Mouse (Mus musculus) embryonic facial prominence, embryonic 15.5 days (tissue): ENCODE measurements around the gene Trp53. TPM values are rescaled to one million over a fixed set of nuclear protein-coding genes. Genes with fewer than 3 reads are reported as not detected.

Experiments used
- ATAC-seq: fragments of 200-750 bp; cut with Nextera tagmentation; 2 replicates; pipeline ENCODE4 v1.8.0; 2017; ENCODE audit warnings: low read depth, moderate TSS enrichment; ENCODE audit not compliant: insufficient number of reproducible peaks, low FRiP score, low TSS enrichment
- H3K27ac ChIP-seq: fragments of 300-500 bp; sonication (generic); replicated peaks from 2 replicates; pipeline ENCODE4 v1.5.1; 2015; ENCODE audit warnings: mild to moderate bottlenecking, inconsistent platforms
- H3K27me3 ChIP-seq: fragments of 300-500 bp; sonication (generic); 2 replicates; pipeline ENCODE4 v1.6.1; 2015; ENCODE audit warnings: inconsistent platforms
- H3K36me3 ChIP-seq: fragments of 300-500 bp; sonication (generic); 2 replicates; pipeline ENCODE4 v1.6.1; 2015; ENCODE audit warnings: mild to moderate bottlenecking, inconsistent platforms
- H3K4me1 ChIP-seq: fragments of 300-500 bp; sonication (generic); 2 replicates; pipeline ENCODE4 v1.6.1; 2015; ENCODE audit warnings: inconsistent platforms
- H3K4me2 ChIP-seq: fragments of 300-500 bp; sonication (generic); replicated peaks from 2 replicates; pipeline ENCODE4 v1.6.1; 2015; ENCODE audit warnings: mild to moderate bottlenecking, inconsistent platforms
- H3K4me3 ChIP-seq: fragments of 300-500 bp; sonication (generic); replicated peaks from 2 replicates; pipeline ENCODE4 v1.5.1; 2015; ENCODE audit warnings: mild to moderate bottlenecking, inconsistent platforms
- H3K9ac ChIP-seq: fragments of 300-500 bp; sonication (generic); 2 replicates; pipeline ENCODE4 v1.6.1; 2015; ENCODE audit warnings: inconsistent platforms
- H3K9me3 ChIP-seq: fragments of 300-500 bp; sonication (generic); replicated peaks from 2 replicates; pipeline ENCODE4 v1.6.1; 2016; ENCODE audit warnings: inconsistent platforms
- WGBS: fragments of 180-500 bp; shearing (Covaris S2); methylation state at CpG from one replicate; pipeline ENCODE4 v1.1.7; 2015; 5-methylcytosine and 5-hydroxymethylcytosine counted together
- polyA plus RNA-seq: library from polyadenylated mRNA; unstranded; fragments of >200 nt; fragmentation: Nextera tagmentation; extraction: Ambion mirVana; gene quantifications from 2 replicates; pipeline ENCODE4 v1.2.1, GENCODE M21; 2015

Trp53 gene
- polyA plus RNA-seq, 1 experiment from 2014 or later = 141 TPM

GRCm38 (mm10) chr11:69584937-69585336 is 4.8 kb downstream of the Trp53 start:
- H3K4me2 ChIP-seq = no peak overlapping the region
- WGBS = 94% methylated on average over 13 of the region's 13 CpGs
- no peaks in the 10 kb centered on the region for H3K27me3 ChIP-seq
- no peak for ATAC-seq
- H3K4me3 ChIP-seq = no peak overlapping the region
- peaks cover 30% of the 10 kb centered on the region for H3K36me3 ChIP-seq
- H3K27ac ChIP-seq = no peak overlapping the region
- H3K4me1 ChIP-seq = peaks cover 10% of the 10 kb centered on the region
- no peaks in the 10 kb centered on the region for H3K9me3 ChIP-seq
- H3K9ac ChIP-seq = no peak overlapping the region

- Histone ChIP-seq H3K9me3 (no peaks in the 10 kb centered on the region), H3K4me3 (no peak overlapping the region), H3K36me3 (peaks cover 39% of the 10 kb centered on the region), H3K27ac (no peak overlapping the region), H3K9ac (no peak overlapping the region), H3K27me3 (no peaks in the 10 kb centered on the region), H3K4me2 (no peak overlapping the region), H3K4me1 (peaks cover 10% of the 10 kb centered on the region)
- 84% methylated on average over 7 of the region's 7 CpGs for WGBS
- ATAC-seq = no peak
Observed at GRCm38 (mm10) chr11:69585718-69586325, 5.7 kb downstream of the Trp53 start.

- no peaks in the 10 kb centered on the region for H3K27me3 ChIP-seq
- no peak for ATAC-seq
- no peak overlapping the region for H3K4me2 ChIP-seq
- no peaks in the 10 kb centered on the region for H3K4me1 ChIP-seq
- 91% methylated on average over 22 of the region's 22 CpGs for WGBS
- no peak overlapping the region for H3K9ac ChIP-seq
- no peaks in the 10 kb centered on the region for H3K9me3 ChIP-seq
- no peak overlapping the region for H3K4me3 ChIP-seq
- H3K27ac ChIP-seq = no peak overlapping the region
- H3K36me3 ChIP-seq = peaks cover 58% of the 10 kb centered on the region
Observed at GRCm38 (mm10) chr11:69589207-69589834, 9.2 kb downstream of the Trp53 start.

- Histone ChIP-seq H3K9ac (no peak overlapping the region), H3K4me2 (no peak overlapping the region), H3K4me1 (no peaks in the 10 kb centered on the region), H3K36me3 (peaks cover 58% of the 10 kb centered on the region), H3K4me3 (no peak overlapping the region), H3K9me3 (no peaks in the 10 kb centered on the region), H3K27ac (no peak overlapping the region), H3K27me3 (no peaks in the 10 kb centered on the region)
- ATAC-seq = no peak
- WGBS = 93% methylated on average over 8 of the region's 8 CpGs
Observed at GRCm38 (mm10) chr11:69590622-69591021, 10.5 kb downstream of the Trp53 start.

- H3K36me3 ChIP-seq = peaks cover 58% of the 10 kb centered on the region
- no peak overlapping the region for H3K4me3 ChIP-seq
- H3K4me1 ChIP-seq = no peaks in the 10 kb centered on the region
- no peaks in the 10 kb centered on the region for H3K9me3 ChIP-seq
- no peaks in the 10 kb centered on the region for H3K27me3 ChIP-seq
- no peak overlapping the region for H3K27ac ChIP-seq
- no peak overlapping the region for H3K9ac ChIP-seq
- 92% methylated on average over 3 of the region's 3 CpGs for WGBS
- H3K4me2 ChIP-seq = no peak overlapping the region
- ATAC-seq = no peak
Observed at GRCm38 (mm10) chr11:69591424-69591823, 11.3 kb downstream of the Trp53 start.

- ATAC-seq = no peak
- H3K4me3 ChIP-seq = no peak overlapping the region
- H3K36me3 ChIP-seq = peaks cover 56% of the 10 kb centered on the region
- H3K27me3 ChIP-seq = no peaks in the 10 kb centered on the region
- no peak overlapping the region for H3K9ac ChIP-seq
- H3K4me2 ChIP-seq = no peak overlapping the region
- H3K4me1 ChIP-seq = no peaks in the 10 kb centered on the region
- peak overlapping the region; percentile 28; the same call in 1 of the 2 replicates for H3K27ac ChIP-seq
- no peaks in the 10 kb centered on the region for H3K9me3 ChIP-seq
- WGBS = 77% methylated on average over 7 of the region's 7 CpGs
Observed at GRCm38 (mm10) chr11:69591899-69592637, 11.9 kb downstream of the Trp53 start.

- Histone ChIP-seq H3K27me3 (no peaks in the 10 kb centered on the region), H3K4me3 (no peak overlapping the region), H3K27ac (no peak overlapping the region), H3K9ac (no peak overlapping the region), H3K4me1 (no peaks in the 10 kb centered on the region), H3K9me3 (no peaks in the 10 kb centered on the region), H3K4me2 (no peak overlapping the region), H3K36me3 (peaks cover 49% of the 10 kb centered on the region)
- no peak for ATAC-seq
- 84% methylated on average over 4 of the region's 4 CpGs for WGBS
Observed at GRCm38 (mm10) chr11:69592799-69593198, 12.6 kb downstream of the Trp53 start.

- Histone ChIP-seq H3K4me3 (no peak overlapping the region), H3K4me1 (peaks cover 2% of the 10 kb centered on the region), H3K9me3 (no peaks in the 10 kb centered on the region), H3K4me2 (no peak overlapping the region), H3K27ac (no peak overlapping the region), H3K9ac (no peak overlapping the region), H3K27me3 (no peaks in the 10 kb centered on the region), H3K36me3 (peaks cover 29% of the 10 kb centered on the region)
- WGBS = 95% methylated on average over 6 of the region's 6 CpGs
- no peak for ATAC-seq
Observed at GRCm38 (mm10) chr11:69594853-69595252, 14.7 kb downstream of the Trp53 start.

GRCm38 (mm10) chr11:69599436-69599835 is 19.3 kb downstream of the Trp53 start:
- Histone ChIP-seq H3K27me3 (no peaks in the 10 kb centered on the region), H3K9ac (no peak overlapping the region), H3K27ac (0 out of 2 replicates have a peak overlapping the region, but pooled peaks have one; percentile 12), H3K36me3 (no peaks in the 10 kb centered on the region), H3K4me1 (peaks cover 22% of the 10 kb centered on the region), H3K9me3 (no peaks in the 10 kb centered on the region), H3K4me3 (no peak overlapping the region), H3K4me2 (no peak overlapping the region)
- ATAC-seq = no peak
- WGBS = 15% methylated on average over 9 of the region's 9 CpGs

GRCm38 (mm10) chr11:69600098-69600497 is 19.9 kb downstream of the Trp53 start:
- ATAC-seq = no peak; the same call in 1 of the 2 replicates
- H3K27ac ChIP-seq = 0 out of 2 replicates have a peak overlapping the region, but pooled peaks have one; percentile 36
- 13% methylated on average over 6 of the region's 6 CpGs for WGBS
- H3K4me3 ChIP-seq = no peak overlapping the region
- H3K4me2 ChIP-seq = 0 out of 2 replicates have a peak overlapping the region, but pooled peaks have one; percentile 8
- no peaks in the 10 kb centered on the region for H3K36me3 ChIP-seq
- peaks cover 28% of the 10 kb centered on the region for H3K4me1 ChIP-seq
- no peak overlapping the region for H3K9ac ChIP-seq
- no peaks in the 10 kb centered on the region for H3K27me3 ChIP-seq
- H3K9me3 ChIP-seq = no peaks in the 10 kb centered on the region

- no peak for ATAC-seq
- 75% methylated on average over 3 of the region's 3 CpGs for WGBS
Observed at GRCm38 (mm10) chr11:69601768-69602167, 21.6 kb downstream of the Trp53 start.

More at GRCm38 (mm10) chr11:69601768-69602167, 21.6 kb downstream of the Trp53 start:
- Histone ChIP-seq H3K9me3 (no peaks in the 10 kb centered on the region), H3K4me2 (no peak overlapping the region), H3K36me3 (no peaks in the 10 kb centered on the region), H3K27me3 (no peaks in the 10 kb centered on the region), H3K4me3 (no peak overlapping the region), H3K9ac (no peak overlapping the region), H3K27ac (no peak overlapping the region), H3K4me1 (peaks cover 37% of the 10 kb centered on the region)
